Mouse (Mus musculus): ENCODE measurements around the gene Akap13. TPM values are rescaled to one million over a fixed set of nuclear protein-coding genes. Genes with fewer than 3 reads are reported as not detected.

Gene Akap13
- polyA plus RNA-seq, 1 experiment, result 5.4 TPM

DNA sequence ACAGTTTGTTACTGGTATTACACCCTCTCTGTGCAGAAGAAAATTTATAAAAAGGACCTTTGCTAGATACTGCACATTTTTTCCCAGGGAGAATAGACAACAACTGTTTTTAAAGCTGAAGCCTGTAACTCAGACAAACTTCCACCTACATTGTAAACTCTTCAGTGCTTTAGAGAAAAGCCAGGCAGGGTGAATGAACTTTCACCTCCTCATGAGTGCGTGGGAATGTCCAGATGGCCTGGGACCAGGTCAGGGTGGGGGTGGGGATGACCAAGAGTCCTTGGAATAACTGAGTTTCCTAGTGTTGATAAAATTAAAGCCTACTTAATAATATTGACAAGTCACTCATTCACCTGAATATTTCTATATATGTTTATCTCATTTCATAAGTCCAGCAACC lies 213.1 kb downstream of the Akap13 start:
- no peak overlapping the region for H3K27ac ChIP-seq (ENCODE audit: insufficient read depth, low read length)
- H3K4me1 ChIP-seq (ENCODE audit: control insufficient read depth, insufficient read depth, low read length), result no peaks in the 10 kb centered on the region
- TF ChIP-seq CTCF (IDR thresholded peaks at IDR 0.05; ENCODE audit: borderline replicate concordance, insufficient read depth, low read depth, low read length), result no peak
- TF ChIP-seq POLR2A (IDR thresholded peaks at IDR 0.05; ENCODE audit: borderline replicate concordance, insufficient read depth, low read length), result no peak
- no peaks in the 10 kb centered on the region for H3K27me3 ChIP-seq (ENCODE audit: control insufficient read depth, insufficient read depth, low read length)
- DNase-seq, result no peak
- no peak overlapping the region for H3K4me3 ChIP-seq (replicated peaks; ENCODE audit: insufficient read depth, low read depth, low read length)
- WGBS, result 86% methylated on average over 1 of the region's 1 CpGs

DNA sequence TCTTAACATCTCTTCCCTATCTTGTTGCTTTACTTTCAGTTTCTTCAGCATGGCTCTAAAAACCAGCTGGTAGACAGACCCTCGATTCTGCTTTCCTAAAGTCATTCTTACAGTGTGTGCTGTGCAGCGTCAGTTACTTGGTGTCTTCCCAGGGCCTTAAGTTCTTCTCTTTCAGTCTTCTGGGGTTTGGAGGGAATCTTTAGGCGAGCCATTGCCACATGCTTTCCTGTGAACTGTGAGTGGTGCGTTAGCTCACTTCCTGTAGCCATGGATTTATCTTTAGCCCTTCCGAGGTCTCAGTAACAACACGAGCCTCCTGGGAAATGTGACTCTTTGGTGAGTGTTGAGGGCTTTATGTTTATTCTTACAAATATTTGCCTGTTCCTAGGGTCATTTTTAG lies 214.1 kb downstream of the Akap13 start:
- TF ChIP-seq POLR2A (IDR thresholded peaks at IDR 0.05; ENCODE audit: borderline replicate concordance, insufficient read depth, low read length) (no peak), CTCF (IDR thresholded peaks at IDR 0.05; ENCODE audit: borderline replicate concordance, insufficient read depth, low read depth, low read length) (no peak)
- no peaks in the 10 kb centered on the region for H3K4me1 ChIP-seq (ENCODE audit: control insufficient read depth, insufficient read depth, low read length)
- no peak overlapping the region for H3K4me3 ChIP-seq (replicated peaks; ENCODE audit: insufficient read depth, low read depth, low read length)
- H3K27ac ChIP-seq (ENCODE audit: insufficient read depth, low read length), result no peak overlapping the region
- DNase-seq, result no peak
- no peaks in the 10 kb centered on the region for H3K27me3 ChIP-seq (ENCODE audit: control insufficient read depth, insufficient read depth, low read length)
- WGBS, result 88% methylated on average over 6 of the region's 6 CpGs

DNA sequence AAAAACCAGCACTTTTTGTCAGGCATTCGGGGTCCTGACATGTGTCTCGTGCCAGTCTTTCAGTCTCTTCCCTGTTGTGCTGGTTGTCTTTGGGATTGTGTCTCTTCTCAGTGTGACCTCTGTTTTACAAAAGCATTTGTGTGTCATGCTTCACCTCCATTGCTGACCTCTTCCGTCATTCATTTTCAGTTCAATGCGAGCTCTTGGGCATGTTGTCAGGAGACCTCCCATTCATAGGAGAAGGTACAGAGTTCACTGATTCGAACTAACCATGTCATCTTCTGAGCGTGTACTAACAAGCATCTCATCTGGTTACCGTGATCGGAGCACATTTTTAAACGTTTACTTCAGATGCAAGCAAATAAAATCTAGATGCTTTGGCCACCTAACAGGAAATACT lies 224.3 kb downstream of the Akap13 start:
- no peak overlapping the region for H3K4me3 ChIP-seq (replicated peaks; ENCODE audit: insufficient read depth, low read depth, low read length)
- H3K27ac ChIP-seq (ENCODE audit: insufficient read depth, low read length), result no peak overlapping the region
- peaks cover 3% of the 10 kb centered on the region; the same call in 1 of the 2 replicates for H3K4me1 ChIP-seq (ENCODE audit: control insufficient read depth, insufficient read depth, low read length)
- 46% methylated on average over 9 of the region's 9 CpGs for WGBS
- TF ChIP-seq POLR2A (IDR thresholded peaks at IDR 0.05; ENCODE audit: borderline replicate concordance, insufficient read depth, low read length) (no peak), CTCF (IDR thresholded peaks at IDR 0.05; ENCODE audit: borderline replicate concordance, insufficient read depth, low read depth, low read length) (no peak)
- DNase-seq, result no peak
- no peaks in the 10 kb centered on the region for H3K27me3 ChIP-seq (ENCODE audit: control insufficient read depth, insufficient read depth, low read length)

DNA sequence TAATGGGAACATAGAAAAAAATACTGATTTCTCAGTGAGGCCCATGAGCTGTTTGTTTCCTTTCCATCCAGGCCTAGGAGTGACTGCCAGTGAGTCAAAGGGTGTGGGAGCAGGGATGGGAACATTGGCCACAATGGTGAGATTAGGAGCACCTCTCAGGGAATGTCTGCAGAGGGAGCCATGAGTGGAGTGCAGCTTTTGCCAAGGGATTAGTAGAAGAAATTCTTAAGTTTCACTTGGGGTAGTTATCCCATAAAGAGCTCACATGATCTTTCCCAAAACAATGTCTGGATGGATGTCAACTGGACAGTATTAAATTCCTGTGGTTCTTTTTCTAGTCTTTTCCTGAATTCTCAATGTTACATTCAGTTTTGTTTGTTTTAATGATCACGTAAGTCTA lies 227.6 kb downstream of the Akap13 start:
- Histone ChIP-seq H3K27me3 (ENCODE audit: control insufficient read depth, insufficient read depth, low read length) (no peaks in the 10 kb centered on the region), H3K4me3 (replicated peaks; ENCODE audit: insufficient read depth, low read depth, low read length) (no peak overlapping the region), H3K27ac (ENCODE audit: insufficient read depth, low read length) (no peak overlapping the region), H3K4me1 (ENCODE audit: control insufficient read depth, insufficient read depth, low read length) (no peaks in the 10 kb centered on the region)
- 97% methylated on average over 1 of the region's 1 CpGs for WGBS
- TF ChIP-seq POLR2A (IDR thresholded peaks at IDR 0.05; ENCODE audit: borderline replicate concordance, insufficient read depth, low read length) (no peak), CTCF (IDR thresholded peaks at IDR 0.05; ENCODE audit: borderline replicate concordance, insufficient read depth, low read depth, low read length) (no peak)
- DNase-seq, result no peak

DNA sequence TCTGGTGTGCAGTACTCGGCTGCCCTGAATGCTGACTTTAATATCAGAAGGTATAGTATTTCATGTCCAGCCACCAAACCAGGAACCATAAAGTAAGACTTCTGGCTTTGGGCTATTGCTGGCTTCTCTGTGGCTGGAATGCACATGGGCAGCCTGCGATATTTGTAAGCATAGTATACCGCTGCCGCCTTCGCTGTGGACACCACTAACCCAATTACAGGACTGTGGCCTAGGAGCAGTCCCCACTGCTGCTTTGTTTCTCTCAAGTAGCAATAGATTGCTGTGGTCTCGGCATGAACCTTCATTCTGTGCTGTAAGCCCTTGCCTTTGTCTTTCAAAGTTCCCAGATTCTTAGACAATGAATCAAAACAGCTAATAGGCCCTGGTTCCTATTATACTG lies 228.1 kb downstream of the Akap13 start:
- WGBS, result 88% methylated on average over 6 of the region's 6 CpGs
- no peaks in the 10 kb centered on the region for H3K27me3 ChIP-seq (ENCODE audit: control insufficient read depth, insufficient read depth, low read length)
- no peak overlapping the region for H3K4me3 ChIP-seq (replicated peaks; ENCODE audit: insufficient read depth, low read depth, low read length)
- TF ChIP-seq CTCF (IDR thresholded peaks at IDR 0.05; ENCODE audit: borderline replicate concordance, insufficient read depth, low read depth, low read length), result no peak
- TF ChIP-seq POLR2A (IDR thresholded peaks at IDR 0.05; ENCODE audit: borderline replicate concordance, insufficient read depth, low read length), result no peak
- H3K4me1 ChIP-seq (ENCODE audit: control insufficient read depth, insufficient read depth, low read length), result no peaks in the 10 kb centered on the region
- H3K27ac ChIP-seq (ENCODE audit: insufficient read depth, low read length), result no peak overlapping the region
- no peak for DNase-seq

DNA sequence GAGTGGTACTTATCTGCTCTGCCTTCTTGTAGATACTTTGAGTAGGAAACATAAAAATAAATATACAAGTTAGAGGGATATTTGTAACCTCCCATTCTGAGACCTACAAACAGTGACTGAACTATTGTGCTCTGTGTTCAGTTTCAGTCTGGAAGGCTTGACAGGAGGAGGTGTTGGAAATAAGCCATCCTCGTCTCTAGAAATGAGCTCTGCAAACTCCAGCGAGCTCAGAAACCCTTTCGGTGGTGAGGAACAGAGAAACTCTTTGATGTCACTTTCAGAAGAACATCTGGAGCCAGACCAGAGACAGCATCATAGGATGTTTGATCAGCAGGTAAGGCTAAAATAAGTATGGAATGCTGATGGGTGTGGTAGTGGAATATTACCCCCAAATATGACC lies 229.6 kb downstream of the Akap13 start:
- 63% methylated on average over 3 of the region's 3 CpGs for WGBS
- TF ChIP-seq POLR2A (IDR thresholded peaks at IDR 0.05; ENCODE audit: borderline replicate concordance, insufficient read depth, low read length) (no peak), CTCF (IDR thresholded peaks at IDR 0.05; ENCODE audit: borderline replicate concordance, insufficient read depth, low read depth, low read length) (no peak)
- H3K4me1 ChIP-seq (ENCODE audit: control insufficient read depth, insufficient read depth, low read length), result no peaks in the 10 kb centered on the region
- DNase-seq, result no peak
- no peaks in the 10 kb centered on the region for H3K27me3 ChIP-seq (ENCODE audit: control insufficient read depth, insufficient read depth, low read length)
- H3K27ac ChIP-seq (ENCODE audit: insufficient read depth, low read length), result no peak overlapping the region
- H3K4me3 ChIP-seq (replicated peaks; ENCODE audit: insufficient read depth, low read depth, low read length), result no peak overlapping the region

DNA sequence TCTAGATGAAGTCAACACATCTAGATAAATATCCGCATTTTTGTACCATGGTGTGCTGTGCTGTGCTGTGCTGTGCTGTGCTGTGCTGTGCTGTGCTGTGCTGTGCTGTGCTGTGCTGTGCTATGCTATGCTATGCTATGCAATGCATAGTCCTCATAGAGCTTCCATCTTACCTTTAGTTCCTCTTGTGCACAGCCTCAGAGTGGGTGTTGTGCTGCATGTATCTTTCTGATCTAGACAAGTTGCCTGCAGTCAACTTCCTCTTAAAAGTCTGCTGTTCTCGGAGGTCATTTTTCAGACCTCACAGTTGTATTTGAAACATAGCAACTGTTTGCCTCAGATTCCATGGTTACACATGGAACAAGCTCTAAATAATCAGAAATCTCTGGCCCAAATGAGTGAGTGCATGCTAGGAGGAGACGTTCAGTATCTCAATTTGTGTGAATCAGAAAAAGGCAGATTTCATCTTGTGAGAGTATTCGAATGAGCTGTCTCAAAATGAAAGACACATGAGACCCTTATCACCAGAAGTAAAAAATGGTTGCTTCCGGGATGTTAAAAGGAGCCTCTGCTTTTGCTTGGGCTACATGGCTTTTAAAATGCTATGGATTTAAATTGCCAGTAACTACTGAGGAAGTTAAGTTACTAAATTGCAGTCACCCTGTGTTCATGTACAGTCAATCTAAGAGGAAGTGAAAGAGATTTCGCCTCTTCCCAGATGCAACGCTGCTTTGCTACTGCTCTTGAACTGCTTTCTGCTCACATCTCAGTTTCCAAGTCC lies 230.9 kb downstream of the Akap13 start:
- DNase-seq, result no peak
- Histone ChIP-seq H3K27ac (ENCODE audit: insufficient read depth, low read length) (no peak overlapping the region), H3K4me1 (ENCODE audit: control insufficient read depth, insufficient read depth, low read length) (no peaks in the 10 kb centered on the region), H3K4me3 (replicated peaks; ENCODE audit: insufficient read depth, low read depth, low read length) (no peak overlapping the region), H3K27me3 (ENCODE audit: control insufficient read depth, insufficient read depth, low read length) (no peaks in the 10 kb centered on the region)
- 93% methylated on average over 7 of the region's 7 CpGs for WGBS
- no peak for TF ChIP-seq CTCF (IDR thresholded peaks at IDR 0.05; ENCODE audit: borderline replicate concordance, insufficient read depth, low read depth, low read length)
- TF ChIP-seq POLR2A (IDR thresholded peaks at IDR 0.05; ENCODE audit: borderline replicate concordance, insufficient read depth, low read length), result no peak

DNA sequence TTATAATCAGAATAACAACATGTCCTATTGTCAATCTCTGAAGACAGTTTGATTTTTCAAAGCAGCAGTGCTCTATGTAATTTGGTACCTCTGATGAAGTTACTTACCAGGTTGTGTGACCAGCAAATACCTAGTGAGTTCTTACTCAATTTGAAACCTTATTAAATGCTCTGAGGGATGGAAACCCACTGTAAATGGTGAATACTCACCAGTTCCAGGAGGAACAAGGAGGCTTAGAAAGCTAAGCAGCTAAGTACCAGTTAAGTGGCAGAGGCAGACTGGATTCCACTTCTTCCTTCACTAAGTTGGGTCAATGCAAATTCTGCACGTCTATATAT lies 231.5 kb downstream of the Akap13 start:
- H3K4me1 ChIP-seq (ENCODE audit: control insufficient read depth, insufficient read depth, low read length), result no peaks in the 10 kb centered on the region
- no peak overlapping the region for H3K4me3 ChIP-seq (replicated peaks; ENCODE audit: insufficient read depth, low read depth, low read length)
- TF ChIP-seq POLR2A (IDR thresholded peaks at IDR 0.05; ENCODE audit: borderline replicate concordance, insufficient read depth, low read length), result no peak
- no peak for TF ChIP-seq CTCF (IDR thresholded peaks at IDR 0.05; ENCODE audit: borderline replicate concordance, insufficient read depth, low read depth, low read length)
- H3K27me3 ChIP-seq (ENCODE audit: control insufficient read depth, insufficient read depth, low read length), result no peaks in the 10 kb centered on the region
- 92% methylated on average over 1 of the region's 1 CpGs for WGBS
- no peak for DNase-seq
- no peak overlapping the region for H3K27ac ChIP-seq (ENCODE audit: insufficient read depth, low read length)

All from cerebellum, adult 2 months (tissue).